Mouse (Mus musculus) neural tube, embryonic 15.5 days (tissue): ENCODE results near the gene Tll2. TPM values are rescaled to one million over a fixed set of nuclear protein-coding genes. Genes with fewer than 3 reads are reported as not detected.

Source experiments
- ATAC-seq: fragments of 200-750 bp; cut with Nextera tagmentation; 2 replicates; pipeline ENCODE4 v1.8.0; 2017; ENCODE audit warnings: mild to moderate bottlenecking, moderate TSS enrichment, moderate library complexity; ENCODE audit not compliant: low FRiP score
- H3K27ac ChIP-seq: fragments of 300-500 bp; sonication (generic); replicated peaks from 2 replicates; pipeline ENCODE4 v1.5.1; 2015; ENCODE audit warnings: mild to moderate bottlenecking, inconsistent platforms
- H3K27me3 ChIP-seq: fragments of 300-500 bp; sonication (generic); replicated peaks from 2 replicates; pipeline ENCODE4 v1.6.1; 2015; ENCODE audit warnings: inconsistent platforms
- H3K36me3 ChIP-seq: fragments of 300-500 bp; sonication (generic); 2 replicates; pipeline ENCODE4 v1.6.1; 2015; ENCODE audit warnings: inconsistent platforms
- H3K4me1 ChIP-seq: fragments of 300-500 bp; sonication (generic); 2 replicates; pipeline ENCODE4 v1.6.1; 2015; ENCODE audit warnings: inconsistent platforms
- H3K4me2 ChIP-seq: fragments of 300-500 bp; sonication (generic); 2 replicates; pipeline ENCODE4 v1.6.1; 2015; ENCODE audit warnings: inconsistent platforms, mild to moderate bottlenecking, moderate library complexity
- H3K4me3 ChIP-seq: fragments of 300-500 bp; sonication (generic); replicated peaks from 2 replicates; pipeline ENCODE4 v1.5.1; 2015; ENCODE audit warnings: mild to moderate bottlenecking, inconsistent platforms
- H3K9ac ChIP-seq: fragments of 300-500 bp; sonication (generic); replicated peaks from 2 replicates; pipeline ENCODE4 v1.6.1; 2015; ENCODE audit warnings: mild to moderate bottlenecking, inconsistent platforms
- H3K9me3 ChIP-seq: fragments of 300-500 bp; sonication (generic); replicated peaks from 2 replicates; pipeline ENCODE4 v1.6.1; 2016; ENCODE audit warnings: inconsistent platforms
- WGBS: fragments of 180-500 bp; shearing (Covaris S2); methylation state at CpG from one replicate; pipeline ENCODE4 v1.1.7; 2015; ENCODE audit warnings: mixed read lengths; 5-methylcytosine and 5-hydroxymethylcytosine counted together
- polyA plus RNA-seq: library from polyadenylated mRNA; unstranded; fragments of >200 nt; fragmentation: Nextera tagmentation; extraction: Ambion mirVana; gene quantifications from 2 replicates; pipeline ENCODE4 v1.2.1, GENCODE M21; 2015

Gene Tll2
- polyA plus RNA-seq, 1 experiment from 2014 or later: 1.9 TPM

- Histone ChIP-seq H3K27ac (no peak overlapping the region), H3K36me3 (no peaks in the 10 kb centered on the region), H3K4me2 (no peak overlapping the region), H3K9me3 (no peaks in the 10 kb centered on the region), H3K9ac (no peak overlapping the region), H3K27me3 (no peaks in the 10 kb centered on the region), H3K4me1 (peaks cover 9% of the 10 kb centered on the region), H3K4me3 (no peak overlapping the region)
- no peak for ATAC-seq
- WGBS: 84% methylated on average over 12 of the region's 12 CpGs
These were observed 9.0 kb downstream of the Tll2 start for GRCm38 (mm10) chr19:41197606-41198005.

GRCm38 (mm10) chr19:41193379-41193778 is 13.3 kb downstream of the Tll2 start:
- Histone ChIP-seq H3K36me3 (no peaks in the 10 kb centered on the region), H3K9ac (no peak overlapping the region), H3K4me2 (no peak overlapping the region), H3K9me3 (no peaks in the 10 kb centered on the region), H3K27ac (0 out of 2 replicates have a peak overlapping the region, but pooled peaks have one; percentile 10), H3K4me3 (no peak overlapping the region), H3K4me1 (peaks cover 21% of the 10 kb centered on the region), H3K27me3 (no peaks in the 10 kb centered on the region)
- ATAC-seq: no peak
- 86% methylated on average over 1 of the region's 1 CpGs for WGBS

- H3K27ac ChIP-seq: no peak overlapping the region
- 31% methylated on average over 4 of the region's 4 CpGs for WGBS
- H3K9ac ChIP-seq: no peak overlapping the region
- H3K27me3 ChIP-seq: no peaks in the 10 kb centered on the region
- no peak overlapping the region for H3K4me3 ChIP-seq
- no peak overlapping the region for H3K4me2 ChIP-seq
- ATAC-seq: peak; percentile 69; the same call in 1 of the 2 replicates
- no peaks in the 10 kb centered on the region for H3K36me3 ChIP-seq
- H3K9me3 ChIP-seq: no peaks in the 10 kb centered on the region
- H3K4me1 ChIP-seq: peaks cover 21% of the 10 kb centered on the region
These were observed 13.7 kb downstream of the Tll2 start for GRCm38 (mm10) chr19:41192953-41193352.

GRCm38 (mm10) chr19:41191724-41192123 is 14.9 kb downstream of the Tll2 start:
- Histone ChIP-seq H3K9ac (no peak overlapping the region), H3K4me1 (peaks cover 21% of the 10 kb centered on the region), H3K4me3 (no peak overlapping the region), H3K4me2 (no peak overlapping the region), H3K27ac (no peak overlapping the region), H3K36me3 (no peaks in the 10 kb centered on the region), H3K27me3 (no peaks in the 10 kb centered on the region), H3K9me3 (no peaks in the 10 kb centered on the region)
- ATAC-seq: no peak
- WGBS: 83% methylated on average over 9 of the region's 9 CpGs

GRCm38 (mm10) chr19:41190876-41191434 is 15.7 kb downstream of the Tll2 start:
- H3K9ac ChIP-seq: no peak overlapping the region
- H3K4me1 ChIP-seq: peaks cover 21% of the 10 kb centered on the region
- H3K36me3 ChIP-seq: no peaks in the 10 kb centered on the region
- 22% methylated on average over 6 of the region's 6 CpGs for WGBS
- H3K9me3 ChIP-seq: no peaks in the 10 kb centered on the region
- no peak overlapping the region for H3K27ac ChIP-seq
- ATAC-seq: peak; percentile 18; the same call in 1 of the 2 replicates
- H3K4me3 ChIP-seq: no peak overlapping the region
- H3K27me3 ChIP-seq: no peaks in the 10 kb centered on the region
- no peak overlapping the region for H3K4me2 ChIP-seq

GRCm38 (mm10) chr19:41177331-41177730 is 29.3 kb downstream of the Tll2 start:
- Histone ChIP-seq H3K27ac (no peak overlapping the region), H3K4me2 (no peak overlapping the region), H3K27me3 (no peaks in the 10 kb centered on the region; the same call in 1 of the 2 replicates), H3K9me3 (no peaks in the 10 kb centered on the region), H3K4me1 (no peaks in the 10 kb centered on the region), H3K9ac (no peak overlapping the region), H3K36me3 (no peaks in the 10 kb centered on the region), H3K4me3 (no peak overlapping the region)
- 73% methylated on average over 6 of the region's 6 CpGs for WGBS
- no peak for ATAC-seq

GRCm38 (mm10) chr19:41176881-41177280 is 29.8 kb downstream of the Tll2 start:
- Histone ChIP-seq H3K4me2 (no peak overlapping the region), H3K4me3 (no peak overlapping the region), H3K4me1 (no peaks in the 10 kb centered on the region), H3K36me3 (no peaks in the 10 kb centered on the region), H3K9me3 (no peaks in the 10 kb centered on the region), H3K27ac (no peak overlapping the region), H3K9ac (no peak overlapping the region), H3K27me3 (no peaks in the 10 kb centered on the region; the same call in 1 of the 2 replicates)
- ATAC-seq: no peak
- 72% methylated on average over 2 of the region's 2 CpGs for WGBS

- Histone ChIP-seq H3K27ac (no peak overlapping the region), H3K4me3 (no peak overlapping the region), H3K4me1 (peaks cover 20% of the 10 kb centered on the region), H3K9ac (no peak overlapping the region), H3K36me3 (no peaks in the 10 kb centered on the region), H3K27me3 (peaks cover 6% of the 10 kb centered on the region; the same call in 1 of the 2 replicates), H3K9me3 (no peaks in the 10 kb centered on the region), H3K4me2 (no peak overlapping the region)
- 54% methylated on average over 5 of the region's 5 CpGs for WGBS
- ATAC-seq: no peak
These were observed 40.8 kb downstream of the Tll2 start for GRCm38 (mm10) chr19:41165914-41166235.

GRCm38 (mm10) chr19:41165144-41165913 is 41.3 kb downstream of the Tll2 start:
- no peak overlapping the region for H3K27ac ChIP-seq
- H3K4me1 ChIP-seq: peaks cover 20% of the 10 kb centered on the region
- no peak overlapping the region for H3K9ac ChIP-seq
- H3K4me2 ChIP-seq: no peak overlapping the region
- no peak for ATAC-seq
- WGBS: 46% methylated on average over 14 of the region's 14 CpGs
- peaks cover 6% of the 10 kb centered on the region; the same call in 1 of the 2 replicates for H3K27me3 ChIP-seq
- H3K4me3 ChIP-seq: no peak overlapping the region
- H3K9me3 ChIP-seq: no peaks in the 10 kb centered on the region
- no peaks in the 10 kb centered on the region for H3K36me3 ChIP-seq

GRCm38 (mm10) chr19:41164447-41165095 is 42.1 kb downstream of the Tll2 start:
- no peak overlapping the region for H3K9ac ChIP-seq
- no peak for ATAC-seq
- no peak overlapping the region for H3K27ac ChIP-seq
- H3K27me3 ChIP-seq: peaks cover 6% of the 10 kb centered on the region; the same call in 1 of the 2 replicates
- H3K4me3 ChIP-seq: no peak overlapping the region
- 17% methylated on average over 10 of the region's 10 CpGs for WGBS
- H3K9me3 ChIP-seq: no peaks in the 10 kb centered on the region
- H3K36me3 ChIP-seq: no peaks in the 10 kb centered on the region
- H3K4me1 ChIP-seq: peaks cover 20% of the 10 kb centered on the region
- H3K4me2 ChIP-seq: no peak overlapping the region

- no peak for ATAC-seq
- Histone ChIP-seq H3K36me3 (no peaks in the 10 kb centered on the region), H3K27ac (no peak overlapping the region), H3K27me3 (no peaks in the 10 kb centered on the region), H3K9me3 (no peaks in the 10 kb centered on the region), H3K4me1 (peaks cover 14% of the 10 kb centered on the region), H3K4me2 (no peak overlapping the region), H3K9ac (no peak overlapping the region), H3K4me3 (no peak overlapping the region)
- WGBS: 61% methylated on average over 14 of the region's 14 CpGs
These were observed 46.2 kb downstream of the Tll2 start for GRCm38 (mm10) chr19:41160388-41160787.

- no peak overlapping the region for H3K4me2 ChIP-seq
- H3K27me3 ChIP-seq: no peaks in the 10 kb centered on the region
- WGBS: 85% methylated on average over 7 of the region's 7 CpGs
- no peaks in the 10 kb centered on the region for H3K36me3 ChIP-seq
- no peak overlapping the region for H3K9ac ChIP-seq
- 0 out of 2 replicates have a peak, but pooled peaks cover 5% of the 10 kb centered on the region for H3K9me3 ChIP-seq
- H3K4me1 ChIP-seq: 0 out of 2 replicates have a peak, but pooled peaks cover 2% of the 10 kb centered on the region
- ATAC-seq: no peak
- no peak overlapping the region for H3K4me3 ChIP-seq
- H3K27ac ChIP-seq: no peak overlapping the region
These were observed 52.0 kb downstream of the Tll2 start for GRCm38 (mm10) chr19:41154681-41155080.
